Mouse (Mus musculus) G1E (cell line): ENCODE measurements around the gene Bmpr1b.

ENCODE experiments used
- CTCF ChIP-seq: IDR thresholded peaks from 2 replicates; pipeline ENCODE4 v1.5.1; 2012; ENCODE audit warnings: low read depth, low read length, inconsistent platforms, mixed read lengths
- GATA1 ChIP-seq: IDR thresholded peaks from 2 replicates; pipeline ENCODE4 v1.6.1; 2012; ENCODE audit warnings: borderline replicate concordance, low read length, inconsistent platforms, mixed read lengths
- GATA2 ChIP-seq: IDR thresholded peaks from 2 replicates; pipeline ENCODE4 v1.6.1; 2012; ENCODE audit warnings: low read depth, low read length, inconsistent platforms, borderline replicate concordance
- POLR2AphosphoS5 ChIP-seq: IDR thresholded peaks from 2 replicates; pipeline ENCODE4 v1.6.1; 2012; ENCODE audit warnings: low read depth, low read length, inconsistent platforms; ENCODE audit not compliant: insufficient replicate concordance
- TAL1 ChIP-seq: conservative IDR thresholded peaks from 2 replicates; pipeline ENCODE4 v1.6.1; 2012; ENCODE audit warnings: low read depth, low read length, inconsistent platforms, mixed read lengths

DNA sequence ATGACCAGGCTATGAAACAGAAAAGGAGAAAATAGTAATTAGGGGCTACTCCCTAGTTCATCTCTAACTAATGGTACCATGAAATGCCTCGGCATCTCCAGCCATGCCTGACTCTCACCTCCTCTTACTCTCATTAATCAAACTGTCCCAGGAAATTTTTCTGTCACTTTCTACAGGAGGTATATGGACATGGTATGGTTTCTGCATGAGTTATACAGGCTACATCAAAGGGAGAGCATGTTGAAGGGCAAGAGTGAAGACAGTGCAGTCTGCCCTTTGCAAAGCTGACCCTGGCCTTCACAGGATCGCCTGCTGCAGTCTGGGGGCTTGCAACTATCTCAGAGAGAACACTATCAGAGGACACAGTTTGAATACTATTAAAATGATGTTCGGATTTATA, 254.6 kb downstream of the Bmpr1b start:
- TF ChIP-seq CTCF (no peak), GATA1 (no peak), GATA2 (no peak), POLR2AphosphoS5 (no peak), TAL1 (no peak)
